Mouse (Mus musculus): Measurements from ENCODE around the gene Tmco4.

Gene Tmco4

GRCm38 (mm10) chr4:139092356-139093195 lies 119.9 kb downstream of the Tmco4 start, which contains the start of gene Nbl1:
Nbl1 (minus strand) TSS chr4:139092993.
- peak; percentile 62 for DNase-seq (ENCODE audit: low spot score)

DNA sequence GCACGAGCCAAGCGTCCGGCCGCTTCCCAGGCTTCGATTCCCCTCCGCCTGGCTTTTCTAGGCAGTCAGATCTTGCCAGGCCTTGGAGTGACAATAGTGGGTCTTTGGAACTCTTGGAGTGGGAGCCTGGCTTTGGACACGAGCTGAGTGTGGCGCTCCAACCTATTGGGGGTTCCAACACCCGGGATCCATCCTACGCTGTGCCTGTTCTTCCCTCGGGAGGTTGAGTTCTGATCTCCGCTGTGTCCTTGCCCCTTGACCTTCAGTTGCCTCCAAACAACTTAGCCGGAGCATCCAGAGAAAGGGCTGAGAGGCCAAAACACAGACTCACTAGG lies 120.5 kb downstream of the Tmco4 start:
- DNase-seq (ENCODE audit: low spot score): no peak

GRCm38 (mm10) chr4:139095406-139095805 lies 122.7 kb downstream of the Tmco4 start:
- no peak for DNase-seq (ENCODE audit: low spot score)

DNA sequence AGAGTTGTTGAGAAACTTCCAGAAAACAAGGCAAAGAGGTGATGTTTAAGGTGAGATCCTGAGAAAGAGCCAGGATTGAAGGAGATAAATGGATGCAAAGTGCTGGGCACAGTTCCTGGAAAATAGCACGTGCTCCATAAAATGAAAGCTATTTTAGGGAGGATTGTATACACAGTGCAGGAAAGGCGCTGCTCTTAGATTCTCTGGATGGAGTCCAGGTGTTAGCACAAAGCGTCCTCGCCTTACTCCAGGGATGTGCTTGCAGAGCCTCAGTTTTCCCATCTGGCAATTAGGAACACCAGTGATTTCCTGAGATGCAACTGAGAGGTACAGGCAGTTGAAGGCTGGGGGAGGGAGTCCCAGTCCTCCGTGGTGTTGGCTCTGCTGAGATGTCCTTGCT lies 123.5 kb downstream of the Tmco4 start:
- DNase-seq (ENCODE audit: low spot score): no peak

- DNase-seq (ENCODE audit: low spot score): no peak
Measured at GRCm38 (mm10) chr4:139100326-139100725, 127.6 kb downstream of the Tmco4 start.

DNA sequence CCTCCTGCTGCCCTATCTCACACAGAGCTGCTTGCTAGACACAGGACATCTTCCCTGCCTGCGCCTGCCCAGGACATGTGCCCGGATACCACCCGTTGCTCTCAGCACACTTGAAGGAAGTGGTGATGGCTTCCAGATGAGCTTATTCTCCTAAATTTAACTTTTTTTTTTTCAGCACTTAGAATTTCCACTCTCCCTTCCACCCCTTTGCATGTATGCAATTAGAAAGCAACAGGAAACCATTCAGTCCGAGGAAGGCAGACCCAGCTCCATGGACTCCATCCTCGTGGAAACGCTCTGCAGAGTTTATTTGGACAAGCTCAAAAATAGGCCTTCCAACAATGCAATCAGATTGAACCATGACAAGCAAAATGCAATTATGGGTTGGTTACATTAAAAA lies 128.9 kb downstream of the Tmco4 start:
- no peak for DNase-seq (ENCODE audit: low spot score)

DNA sequence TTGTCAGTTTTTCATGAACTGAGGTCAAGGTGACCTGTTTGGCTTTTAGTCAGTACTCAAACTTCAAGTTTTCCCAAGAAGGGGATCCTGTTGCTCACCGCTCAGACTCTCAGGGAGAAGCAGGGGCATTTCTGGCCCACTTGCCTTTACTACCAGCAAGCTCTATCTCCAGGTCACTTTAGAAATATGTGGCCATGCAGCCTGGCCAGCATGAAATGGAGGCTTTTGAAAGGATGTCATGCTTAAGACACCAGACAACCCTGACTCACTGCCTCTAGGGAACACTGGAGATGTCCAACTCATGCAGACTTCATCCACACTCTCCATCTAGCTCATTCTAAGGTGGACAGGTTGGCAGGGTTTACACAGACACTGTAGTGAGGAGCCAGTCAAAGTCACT lies 132.8 kb downstream of the Tmco4 start:
- DNase-seq (ENCODE audit: low spot score): no peak

Measured in ovary, postnatal 14 days (tissue).